Mouse (Mus musculus): ENCODE measurements around the gene Lias.
A peak's percentile ranks its signal among the peaks of the same experiment; 100 is the strongest.

Gene Lias

GRCm38 (mm10) chr5:65428321-65428720, 37.0 kb downstream of the Lias start:
- no peak for DNase-seq

- no peak for DNase-seq
Observed at GRCm38 (mm10) chr5:65429441-65429840, 38.1 kb downstream of the Lias start.

- DNase-seq: no peak
Observed at GRCm38 (mm10) chr5:65434471-65435362, 43.4 kb downstream of the Lias start.

GRCm38 (mm10) chr5:65435363-65435805, 44.1 kb downstream of the Lias start:
- DNase-seq: no peak

GRCm38 (mm10) chr5:65435806-65436561, 44.7 kb downstream of the Lias start, which contains the start of gene Ugdh:
Ugdh (minus strand) TSS chr5:65435949.
- DNase-seq: peak; percentile 95

- no peak for DNase-seq
Observed at GRCm38 (mm10) chr5:65438041-65438440, 46.7 kb downstream of the Lias start.

- DNase-seq: no peak
Observed at GRCm38 (mm10) chr5:65444981-65445380, 53.7 kb downstream of the Lias start.

- no peak for DNase-seq
Observed at GRCm38 (mm10) chr5:65446756-65447155, 55.5 kb downstream of the Lias start.

GRCm38 (mm10) chr5:65447826-65448225, 56.5 kb downstream of the Lias start:
- DNase-seq: peak; percentile 80

- DNase-seq: no peak
Observed at GRCm38 (mm10) chr5:65448941-65449340, 57.6 kb downstream of the Lias start.

GRCm38 (mm10) chr5:65454771-65455170, 63.5 kb downstream of the Lias start:
- no peak for DNase-seq

GRCm38 (mm10) chr5:65457086-65457827, 66.0 kb downstream of the Lias start:
- no peak for DNase-seq

GRCm38 (mm10) chr5:65457846-65458245, 66.5 kb downstream of the Lias start:
- DNase-seq: no peak

GRCm38 (mm10) chr5:65459454-65459853, 68.2 kb downstream of the Lias start:
- no peak for DNase-seq
